Mouse (Mus musculus) spleen, adult 2 months (tissue): ENCODE measurements around the gene Klf6. TPM values are rescaled to one million over a fixed set of nuclear protein-coding genes. Genes with fewer than 3 reads are reported as not detected.

Experiments
- DNase-seq, 2 experiments: peaks; one replicate each; pipeline versions ENCODE4 v3.0.0 to v3.0.0-alpha.2; 2012 to 2021; ENCODE audit warnings: low spot score in 2 of 2, low read depth in 1 of 2
- H3K27ac ChIP-seq: fragments of 200-500 bp; 2 replicates; pipeline ENCODE4 v1.5.1; 2012; ENCODE audit warnings: low read length, inconsistent platforms; ENCODE audit not compliant: insufficient read depth
- H3K27me3 ChIP-seq: fragments of 200-500 bp; 2 replicates; pipeline ENCODE4 v1.6.1; 2012; ENCODE audit warnings: mild to moderate bottlenecking, moderate library complexity, low read length, inconsistent platforms; ENCODE audit not compliant: control insufficient read depth, insufficient read depth
- H3K36me3 ChIP-seq: fragments of 200-500 bp; 2 replicates; pipeline ENCODE4 v1.6.1; 2012; ENCODE audit warnings: mild to moderate bottlenecking, low read length, inconsistent platforms; ENCODE audit not compliant: control insufficient read depth, insufficient read depth
- H3K4me1 ChIP-seq: fragments of 200-500 bp; 2 replicates; pipeline ENCODE4 v1.6.1; 2011; ENCODE audit warnings: inconsistent platforms; ENCODE audit not compliant: control insufficient read depth, insufficient read depth, insufficient read length
- H3K4me3 ChIP-seq: fragments of 200-500 bp; 2 replicates; pipeline ENCODE4 v1.5.1; 2011; ENCODE audit warnings: mild to moderate bottlenecking, inconsistent platforms; ENCODE audit not compliant: insufficient read depth, insufficient read length; ENCODE audit errors: extremely low read depth
- CTCF ChIP-seq: fragments of 200-500 bp; IDR thresholded peaks from 2 replicates; pipeline ENCODE4 v1.5.1; 2011; ENCODE audit warnings: mild to moderate bottlenecking, inconsistent platforms; ENCODE audit not compliant: insufficient read depth, insufficient read length, insufficient replicate concordance; ENCODE audit errors: extremely low read depth
- POLR2A ChIP-seq: fragments of 200-500 bp; IDR thresholded peaks from 2 replicates; pipeline ENCODE4 v1.6.1; 2011; ENCODE audit warnings: low read depth, low read length, inconsistent platforms
- WGBS: fragments of 180-500 bp; shearing (Covaris S2); methylation state at CpG from one replicate; pipeline ENCODE4 v1.1.7; 2018; 5-methylcytosine and 5-hydroxymethylcytosine counted together
- polyA plus RNA-seq: library from polyadenylated mRNA; depleted of rRNA; stranded (reverse); fragments of >200 nt; gene quantifications from 2 replicates; pipeline ENCODE4 v1.2.3, GENCODE M21; 2012

Gene Klf6
- polyA plus RNA-seq, 1 experiment, result 8.4 TPM

DNA sequence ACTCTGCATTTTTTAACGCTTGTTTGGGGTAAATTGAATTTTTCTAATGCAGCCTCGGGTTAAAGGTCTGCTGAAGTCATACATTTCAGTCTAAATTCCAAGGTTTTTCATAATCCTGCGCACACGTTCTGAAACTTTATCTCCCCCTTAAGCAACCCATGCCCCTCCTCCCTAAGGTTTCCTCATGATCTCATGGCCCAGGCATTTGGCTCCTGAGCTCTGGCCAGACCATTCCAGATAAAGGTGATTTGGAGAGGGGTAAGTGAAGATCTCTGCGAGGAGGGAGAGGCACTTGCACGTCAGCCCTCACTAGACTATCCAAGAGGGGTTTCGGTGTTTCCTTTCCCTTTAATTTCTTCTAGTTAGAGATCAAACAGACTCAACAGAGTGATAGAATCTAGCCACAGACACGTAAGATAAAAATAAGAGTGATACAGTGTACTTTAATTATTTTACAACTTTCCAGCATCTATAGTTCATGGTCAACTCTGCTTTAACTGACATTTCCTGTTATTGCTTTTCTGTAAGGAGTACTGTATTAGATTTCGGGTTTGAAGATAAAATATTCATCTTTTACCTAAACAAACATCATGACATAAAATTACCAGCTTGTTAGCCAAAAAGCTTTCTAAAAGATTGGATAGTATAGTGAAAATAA, 35.0 kb upstream of the Klf6 start:
- Histone ChIP-seq H3K27ac (no peak overlapping the region), H3K4me1 (no peaks in the 10 kb centered on the region), H3K4me3 (no peak overlapping the region), H3K36me3 (no peaks in the 10 kb centered on the region), H3K27me3 (no peaks in the 10 kb centered on the region)
- no peak for DNase-seq
- WGBS, result 70% methylated on average over 9 of the region's 9 CpGs
- TF ChIP-seq POLR2A, result no peak
- TF ChIP-seq CTCF, result no peak

DNA sequence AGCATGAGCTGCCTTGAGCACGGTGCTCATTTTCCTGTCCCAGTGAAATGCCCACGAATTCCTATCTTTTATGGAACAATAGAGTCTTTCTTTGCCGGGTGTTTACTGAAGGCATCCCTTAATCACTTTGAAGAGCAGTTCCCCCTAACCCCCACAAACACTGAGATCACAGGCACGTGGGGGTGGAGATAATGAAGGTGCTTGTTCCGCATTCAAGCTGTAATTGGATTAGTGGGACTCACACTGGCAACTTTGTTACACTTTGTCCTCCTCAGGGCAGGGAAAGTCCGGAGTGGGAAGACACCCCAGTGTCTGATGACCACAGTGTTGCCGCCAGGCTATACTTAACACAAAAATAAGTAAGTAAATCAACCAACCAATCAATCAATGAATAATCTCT, 29.3 kb upstream of the Klf6 start:
- Histone ChIP-seq H3K4me1 (no peaks in the 10 kb centered on the region), H3K27me3 (no peaks in the 10 kb centered on the region), H3K36me3 (no peaks in the 10 kb centered on the region), H3K4me3 (no peak overlapping the region), H3K27ac (no peak overlapping the region)
- 80% methylated on average over 7 of the region's 7 CpGs for WGBS
- no peak for DNase-seq
- no peak for TF ChIP-seq POLR2A
- TF ChIP-seq CTCF, result no peak

DNA sequence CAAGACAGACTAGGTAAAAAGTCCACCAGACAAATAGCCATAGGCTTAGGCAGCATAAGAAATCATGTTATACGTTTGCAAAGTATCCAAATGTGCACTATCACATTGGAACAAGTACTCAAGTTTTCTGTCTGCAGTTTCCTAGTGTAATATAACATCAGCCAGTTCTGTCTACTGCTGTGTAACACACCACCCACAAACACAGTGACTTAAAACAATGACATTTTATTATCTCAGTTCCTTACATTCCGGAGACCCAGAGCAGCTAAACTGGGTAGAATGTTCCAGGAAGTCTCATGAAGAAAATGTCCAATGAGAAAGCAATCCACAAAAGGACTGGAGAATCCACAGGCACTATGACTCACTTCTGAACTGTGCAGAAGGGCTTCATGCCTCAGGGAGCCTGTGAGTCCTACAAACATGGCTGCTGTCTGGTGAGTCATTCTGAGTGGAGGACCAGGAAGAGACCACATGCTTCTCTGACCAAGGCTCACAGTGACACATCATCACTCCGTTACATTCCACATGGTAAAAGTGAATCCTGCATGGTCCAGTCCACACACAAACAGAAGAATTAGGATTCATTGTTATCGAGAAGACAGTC, 24.0 kb upstream of the Klf6 start:
- WGBS, result 92% methylated on average over 4 of the region's 4 CpGs
- H3K36me3 ChIP-seq, result no peaks in the 10 kb centered on the region
- no peak overlapping the region for H3K27ac ChIP-seq
- no peaks in the 10 kb centered on the region for H3K4me1 ChIP-seq
- no peaks in the 10 kb centered on the region for H3K27me3 ChIP-seq
- no peak for TF ChIP-seq POLR2A
- no peak for TF ChIP-seq CTCF
- H3K4me3 ChIP-seq, result no peak overlapping the region
- no peak for DNase-seq

DNA sequence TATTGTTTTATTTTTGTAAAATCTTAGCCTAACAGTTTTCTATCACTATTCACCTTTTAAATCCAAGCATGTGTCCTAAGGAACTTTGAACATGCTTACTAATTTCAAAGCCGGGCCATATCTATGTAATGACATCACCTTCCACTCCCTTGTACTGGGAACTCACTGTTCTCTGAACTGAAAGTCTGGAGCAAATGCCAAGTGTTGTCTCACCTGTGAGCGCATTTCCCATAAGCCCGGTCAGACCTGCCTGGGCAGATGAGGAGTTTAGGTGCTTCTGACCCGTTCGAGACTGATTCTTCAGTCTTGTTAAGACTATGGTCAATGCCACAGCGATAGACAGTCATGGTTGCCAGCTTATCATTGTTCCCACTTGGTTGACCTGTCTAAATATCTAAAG, 19.9 kb upstream of the Klf6 start:
- no peak for DNase-seq
- Histone ChIP-seq H3K27me3 (no peaks in the 10 kb centered on the region), H3K4me3 (no peak overlapping the region), H3K36me3 (no peaks in the 10 kb centered on the region), H3K27ac (no peak overlapping the region), H3K4me1 (no peaks in the 10 kb centered on the region; the same call in 1 of the 2 replicates)
- TF ChIP-seq POLR2A (no peak), CTCF (no peak)
- 90% methylated on average over 6 of the region's 6 CpGs for WGBS

DNA sequence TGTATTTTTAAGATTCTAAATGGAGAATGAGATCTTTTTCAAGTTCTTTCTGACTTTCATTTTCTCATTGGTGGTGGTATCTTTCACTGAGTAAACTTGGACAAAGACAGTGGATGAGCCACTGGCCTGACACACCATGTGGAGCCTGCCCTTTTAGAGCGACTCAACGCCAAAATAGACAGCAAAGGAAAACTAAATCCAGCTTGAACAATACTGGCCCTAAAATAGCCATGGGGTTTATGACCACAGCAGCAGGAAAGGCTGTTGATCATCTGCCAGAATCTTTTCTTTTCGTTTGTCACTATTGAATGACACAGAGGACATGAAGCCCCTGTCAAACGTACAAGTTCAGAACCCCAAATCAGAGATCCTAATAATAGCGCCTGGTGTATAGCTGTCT, 18.4 kb upstream of the Klf6 start:
- Histone ChIP-seq H3K27me3 (no peaks in the 10 kb centered on the region), H3K36me3 (no peaks in the 10 kb centered on the region), H3K4me3 (no peak overlapping the region), H3K4me1 (no peaks in the 10 kb centered on the region; the same call in 1 of the 2 replicates), H3K27ac (no peak overlapping the region)
- DNase-seq, result no peak
- TF ChIP-seq CTCF (no peak), POLR2A (no peak)
- WGBS, result 38% methylated on average over 5 of the region's 5 CpGs

DNA sequence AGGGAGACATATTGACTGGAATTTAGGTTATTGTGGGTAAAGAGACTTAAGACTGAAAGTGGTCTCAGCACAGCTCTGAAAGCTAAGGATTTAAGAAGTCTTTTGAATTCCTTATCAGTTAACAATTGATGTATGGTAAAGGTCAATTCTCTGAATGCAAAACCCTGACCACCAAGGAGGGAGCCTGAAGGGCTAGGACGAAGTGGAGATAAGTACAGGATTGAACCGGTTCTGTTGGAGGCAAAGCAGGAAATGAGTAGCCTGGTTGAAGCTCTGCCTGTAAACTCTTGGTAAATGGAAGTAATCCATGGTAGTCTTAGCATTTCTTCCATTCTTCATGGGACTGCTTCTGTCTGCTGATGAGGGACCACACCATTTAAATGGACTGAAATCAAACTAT, 17.5 kb upstream of the Klf6 start:
- H3K27me3 ChIP-seq, result no peaks in the 10 kb centered on the region
- no peaks in the 10 kb centered on the region for H3K36me3 ChIP-seq
- DNase-seq, result no peak
- no peak for TF ChIP-seq CTCF
- no peak for TF ChIP-seq POLR2A
- no peak overlapping the region for H3K4me3 ChIP-seq
- no peaks in the 10 kb centered on the region; the same call in 1 of the 2 replicates for H3K4me1 ChIP-seq
- no peak overlapping the region for H3K27ac ChIP-seq
- 71% methylated on average over 2 of the region's 2 CpGs for WGBS

DNA sequence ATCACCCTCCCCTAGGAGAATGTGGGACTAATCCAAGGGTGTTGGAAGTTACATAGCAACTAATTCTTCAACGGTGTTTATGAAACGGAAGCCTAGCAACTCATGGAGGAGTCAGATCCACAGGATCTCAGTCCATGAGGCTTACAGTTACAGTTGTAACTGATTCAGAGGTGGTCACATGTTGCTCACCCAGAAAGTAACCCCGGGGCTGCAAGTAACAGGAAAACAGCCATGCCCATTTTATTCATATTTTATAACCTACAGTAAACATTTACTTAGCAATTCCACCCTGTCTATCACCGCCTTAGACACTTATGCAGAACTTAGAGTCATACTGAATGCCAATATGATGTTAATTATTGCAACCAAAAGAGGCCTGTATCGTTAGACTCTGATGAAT, 16.9 kb upstream of the Klf6 start:
- WGBS, result 84% methylated on average over 5 of the region's 5 CpGs
- no peak for DNase-seq

More for the DNA sequence above, 16.9 kb upstream of the Klf6 start:
- H3K4me3 ChIP-seq, result no peak overlapping the region
- no peaks in the 10 kb centered on the region; the same call in 1 of the 2 replicates for H3K4me1 ChIP-seq
- H3K27me3 ChIP-seq, result no peaks in the 10 kb centered on the region
- H3K27ac ChIP-seq, result no peak overlapping the region
- TF ChIP-seq POLR2A (no peak), CTCF (no peak)
- no peaks in the 10 kb centered on the region for H3K36me3 ChIP-seq
